Mouse (Mus musculus) MEL (cell line): ENCODE measurements around the gene Uroc1. TPM values are rescaled to one million over a fixed set of nuclear protein-coding genes. Genes with fewer than 3 reads are reported as not detected.
A peak's percentile ranks its signal among the peaks of the same experiment; 100 is the strongest.

Source experiments
- DNase-seq: peaks from one replicate; pipeline ENCODE4 v3.0.0; 2011; ENCODE audit warnings: low read depth, low spot score
- H3K27ac ChIP-seq: 2 replicates; pipeline ENCODE4 v1.5.1; 2012; ENCODE audit warnings: low read depth, mild to moderate bottlenecking, control low read depth, low read length, moderate library complexity; ENCODE audit not compliant: control insufficient read depth
- H3K27me3 ChIP-seq, 2 experiments: fragments of 150-350 bp in 1 of 2; sonication (generic) in 1 of 2; 2 replicates each; pipeline ENCODE4 v1.6.1; 2012; ENCODE audit warnings: low read length in 2 of 2, mild to moderate bottlenecking in 2 of 2, improper control_type of control experiment in 1 of 2, moderate library complexity in 1 of 2; ENCODE audit not compliant: insufficient read depth in 2 of 2, control insufficient read depth in 1 of 2
- H3K36me3 ChIP-seq, 2 experiments: 2 replicates each; pipeline ENCODE4 v1.6.1; 2012 to 2014; ENCODE audit warnings: low read length in 2 of 2, improper control_type of control experiment in 1 of 2, inconsistent platforms in 1 of 2, mild to moderate bottlenecking in 1 of 2; ENCODE audit not compliant: insufficient read depth in 2 of 2, control insufficient read depth in 1 of 2
- H3K4me1 ChIP-seq, 2 experiments: fragments of 150-350 bp in 1 of 2; sonication (generic) in 1 of 2; 2 replicates each; pipeline ENCODE4 v1.6.1; 2012; ENCODE audit warnings: low read length in 2 of 2, improper control_type of control experiment in 1 of 2, mild to moderate bottlenecking in 1 of 2; ENCODE audit not compliant: insufficient read depth in 2 of 2, control insufficient read depth in 1 of 2
- H3K4me3 ChIP-seq, 2 experiments: fragments of 150-350 bp in 1 of 2; sonication (generic) in 1 of 2; 2 replicates each; pipeline ENCODE4 v1.5.1; 2012; ENCODE audit warnings: low read depth in 2 of 2, low read length in 2 of 2, mild to moderate bottlenecking in 2 of 2, moderate library complexity in 2 of 2, control low read depth in 1 of 2, improper control_type of control experiment in 1 of 2; ENCODE audit not compliant: control insufficient read depth in 1 of 2, insufficient read depth in 1 of 2
- H3K79me2 ChIP-seq: 2 replicates; pipeline ENCODE4 v1.6.1; 2012; ENCODE audit warnings: mild to moderate bottlenecking, low read length, moderate library complexity; ENCODE audit not compliant: control insufficient read depth, poor library complexity, insufficient read depth
- H3K9ac ChIP-seq: 2 replicates; pipeline ENCODE4 v1.6.1; 2012; ENCODE audit warnings: low read depth, mild to moderate bottlenecking, control low read depth, low read length, moderate library complexity; ENCODE audit not compliant: control insufficient read depth, poor library complexity, severe bottlenecking
- H3K9me3 ChIP-seq: fragments of 150-350 bp; sonication (generic); replicated peaks from 2 replicates; pipeline ENCODE4 v1.6.1; 2012; ENCODE audit warnings: mild to moderate bottlenecking, low read length, improper control_type of control experiment, moderate library complexity; ENCODE audit not compliant: insufficient read depth
- BHLHE40 ChIP-seq: IDR thresholded peaks from 2 replicates; pipeline ENCODE4 v1.6.1; 2012; ENCODE audit warnings: low read depth, mild to moderate bottlenecking, inconsistent platforms, low read length, improper control_type of control experiment, borderline replicate concordance
- CHD1 ChIP-seq: IDR thresholded peaks from 2 replicates; pipeline ENCODE4 v1.6.1; 2012; ENCODE audit warnings: low read depth, mild to moderate bottlenecking, inconsistent platforms, low read length, improper control_type of control experiment
- CHD2 ChIP-seq: IDR thresholded peaks from 2 replicates; pipeline ENCODE4 v1.6.1; 2011; ENCODE audit warnings: low read length, improper control_type of control experiment
- CTCF ChIP-seq, 3 experiments: IDR thresholded peaks in 2 of 3; conservative IDR thresholded peaks in 1 of 3; 2 replicates each; pipeline ENCODE4 v1.5.1; 2011 to 2012; ENCODE audit warnings: low read length in 3 of 3, low read depth in 2 of 3, mild to moderate bottlenecking in 2 of 3, improper control_type of control experiment in 1 of 3, inconsistent platforms in 1 of 3, mixed read lengths in 1 of 3, moderate library complexity in 1 of 3; ENCODE audit not compliant: control insufficient read depth in 1 of 3, insufficient read depth in 1 of 3, poor library complexity in 1 of 3, severe bottlenecking in 1 of 3
- E2F4 ChIP-seq: IDR thresholded peaks from 2 replicates; pipeline ENCODE4 v1.6.1; 2011; ENCODE audit warnings: low read depth, low read length, improper control_type of control experiment, borderline replicate concordance
- GABPA ChIP-seq: IDR thresholded peaks from 2 replicates; pipeline ENCODE4 v1.6.1; 2012; ENCODE audit warnings: low read depth, mild to moderate bottlenecking, inconsistent platforms, low read length, improper control_type of control experiment, moderate library complexity
- GATA1 ChIP-seq: IDR thresholded peaks from 2 replicates; pipeline ENCODE4 v1.6.1; 2011; ENCODE audit warnings: low read depth, low read length, improper control_type of control experiment
- HCFC1 ChIP-seq: IDR thresholded peaks from 2 replicates; pipeline ENCODE4 v1.6.1; 2012; ENCODE audit warnings: low read depth, mild to moderate bottlenecking, inconsistent platforms, low read length, improper control_type of control experiment, moderate library complexity
- MAFK ChIP-seq: IDR thresholded peaks from 2 replicates; pipeline ENCODE4 v1.6.1; 2011; ENCODE audit warnings: low read depth, mild to moderate bottlenecking, low read length, improper control_type of control experiment, borderline replicate concordance
- MAX ChIP-seq: IDR thresholded peaks from 2 replicates; pipeline ENCODE4 v1.6.1; 2011; ENCODE audit warnings: low read length, improper control_type of control experiment
- MAZ ChIP-seq: IDR thresholded peaks from 2 replicates; pipeline ENCODE4 v1.6.1; 2012; ENCODE audit warnings: low read depth, mild to moderate bottlenecking, inconsistent platforms, low read length, improper control_type of control experiment
- MXI1 ChIP-seq: IDR thresholded peaks from 2 replicates; pipeline ENCODE4 v1.6.1; 2011; ENCODE audit warnings: mild to moderate bottlenecking, low read depth, low read length, improper control_type of control experiment
- MYB ChIP-seq: IDR thresholded peaks from 2 replicates; pipeline ENCODE4 v1.6.1; 2011; ENCODE audit warnings: mild to moderate bottlenecking, low read depth, low read length, improper control_type of control experiment
- MYC ChIP-seq: IDR thresholded peaks from 2 replicates; pipeline ENCODE4 v1.6.1; 2011; ENCODE audit warnings: low read depth, mild to moderate bottlenecking, low read length, improper control_type of control experiment, moderate library complexity
- NELFE ChIP-seq: IDR thresholded peaks from 2 replicates; pipeline ENCODE4 v1.6.1; 2011; ENCODE audit warnings: low read depth, low read length, improper control_type of control experiment
- POLR2A ChIP-seq, 2 experiments: IDR thresholded peaks; 2 replicates each; pipeline ENCODE4 v1.6.1; 2011 to 2012; ENCODE audit warnings: low read length in 2 of 2, mild to moderate bottlenecking in 2 of 2, control low read depth in 1 of 2, improper control_type of control experiment in 1 of 2, low read depth in 1 of 2, moderate library complexity in 1 of 2; ENCODE audit not compliant: control insufficient read depth in 1 of 2, insufficient read depth in 1 of 2, poor library complexity in 1 of 2
- POLR2AphosphoS5 ChIP-seq: IDR thresholded peaks from 2 replicates; pipeline ENCODE4 v1.6.1; 2012; ENCODE audit warnings: low read depth, borderline replicate concordance, mild to moderate bottlenecking, inconsistent platforms, low read length, moderate library complexity, mixed read lengths
- RAD21 ChIP-seq: IDR thresholded peaks from 2 replicates; pipeline ENCODE4 v1.6.1; 2011; ENCODE audit warnings: mild to moderate bottlenecking, low read depth, low read length, improper control_type of control experiment
- RCOR1 ChIP-seq: IDR thresholded peaks from 2 replicates; pipeline ENCODE4 v1.6.1; 2012; ENCODE audit warnings: low read depth, mild to moderate bottlenecking, inconsistent platforms, low read length, improper control_type of control experiment
- TAL1 ChIP-seq: IDR thresholded peaks from 2 replicates; pipeline ENCODE4 v1.6.1; 2012; ENCODE audit warnings: mild to moderate bottlenecking, inconsistent platforms, low read length, moderate library complexity, mixed read lengths
- TBP ChIP-seq: IDR thresholded peaks from 2 replicates; pipeline ENCODE4 v1.8.0; 2011; ENCODE audit warnings: low read depth, low read length, improper control_type of control experiment
- TCF12 ChIP-seq: IDR thresholded peaks from 2 replicates; pipeline ENCODE4 v1.6.1; 2014; ENCODE audit warnings: low read depth, mild to moderate bottlenecking, inconsistent platforms, low read length, improper control_type of control experiment, moderate library complexity
- UBTF ChIP-seq: IDR thresholded peaks from 2 replicates; pipeline ENCODE4 v1.6.1; 2012; ENCODE audit warnings: low read depth, mild to moderate bottlenecking, inconsistent platforms, low read length, improper control_type of control experiment, moderate library complexity, borderline replicate concordance; ENCODE audit not compliant: insufficient read depth
- USF2 ChIP-seq, 2 experiments: IDR thresholded peaks; 2 replicates each; pipeline ENCODE4 v1.6.1; 2011 to 2012; ENCODE audit warnings: improper control_type of control experiment in 2 of 2, low read length in 2 of 2, borderline replicate concordance in 1 of 2, inconsistent platforms in 1 of 2, low read depth in 1 of 2, mild to moderate bottlenecking in 1 of 2; ENCODE audit not compliant: insufficient read depth in 1 of 2
- ZC3H11A ChIP-seq: IDR thresholded peaks from 2 replicates; pipeline ENCODE4 v1.6.1; 2012; ENCODE audit warnings: low read depth, mild to moderate bottlenecking, inconsistent platforms, low read length, improper control_type of control experiment
- ZKSCAN1 ChIP-seq: IDR thresholded peaks from 2 replicates; pipeline ENCODE4 v1.6.1; 2012; ENCODE audit warnings: low read depth, mild to moderate bottlenecking, inconsistent platforms, low read length, improper control_type of control experiment, moderate library complexity
- ZMIZ1 ChIP-seq: IDR thresholded peaks from 2 replicates; pipeline ENCODE4 v1.6.1; 2012; ENCODE audit warnings: low read depth, mild to moderate bottlenecking, inconsistent platforms, low read length, improper control_type of control experiment, moderate library complexity
- ZNF384 ChIP-seq: IDR thresholded peaks from 2 replicates; pipeline ENCODE4 v1.6.1; 2012; ENCODE audit warnings: low read depth, mild to moderate bottlenecking, inconsistent platforms, low read length, improper control_type of control experiment
- polyA plus RNA-seq, 2 experiments: library from polyadenylated mRNA; stranded (reverse) in 1 of 2; unstranded in 1 of 2; fragments of >175 nt in 1 of 2; fragments of >200 nt in 1 of 2; gene quantifications; 2 replicates each; pipeline versions ENCODE4 v1.2.1 to v1.2.4; 2012; ENCODE audit warnings: low replicate concordance in 2 of 2, low read depth in 1 of 2; ENCODE audit not compliant: insufficient read length in 2 of 2, insufficient read depth in 1 of 2, missing spikeins in 1 of 2
- total RNA-seq: library from RNA; depleted of rRNA; stranded (reverse); fragments of 300-350 nt; gene quantifications from 2 replicates; pipeline ENCODE4 v1.2.3, GENCODE M21; 2012

Gene Uroc1
- total and polyA plus RNA-seq, 3 experiments, result not detected

DNA sequence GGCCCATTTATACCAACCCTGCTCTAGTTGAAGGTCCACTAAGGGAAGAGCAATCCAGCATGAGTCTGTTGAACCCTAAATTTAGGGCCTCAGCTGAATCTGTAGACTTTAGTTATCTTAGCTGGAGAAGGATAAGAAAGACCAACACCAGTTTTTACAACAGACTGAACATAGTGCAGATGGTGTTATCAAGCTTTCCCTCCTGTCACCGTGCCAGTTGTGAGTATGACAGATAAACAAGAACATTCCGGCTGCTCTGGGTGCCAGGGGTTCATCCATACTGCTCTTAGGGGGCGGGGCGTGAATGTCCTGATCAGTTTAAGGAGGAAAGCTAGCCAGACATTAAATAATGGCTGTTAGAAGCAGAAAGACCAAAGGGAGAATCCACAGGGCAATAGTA is 41.6 kb downstream of the Uroc1 start (continued):
- TF ChIP-seq MAZ (no peak), GATA1 (peak; percentile 93), TCF12 (peak; percentile 93), CHD1 (no peak), UBTF (no peak), NELFE (no peak), POLR2AphosphoS5 (no peak), E2F4 (no peak), MAX (0 out of 2 replicates have a peak, but pooled peaks have one; percentile 24), POLR2A (IDR thresholded peaks at IDR 0.05; ENCODE audit: control insufficient read depth in 1 of 2, insufficient read depth in 1 of 2, low read depth in 1 of 2, low read length in 2 of 2, poor library complexity in 1 of 2) (no peak), MYC (no peak), USF2 (IDR thresholded peaks at IDR 0.05; ENCODE audit: borderline replicate concordance in 1 of 2, insufficient read depth in 1 of 2, low read depth in 1 of 2, low read length in 2 of 2) (no peak), MAFK (peak; percentile 15; the same call in 1 of the 2 replicates), TBP (no peak), BHLHE40 (no peak; the same call in 1 of the 2 replicates), ZC3H11A (no peak), GABPA (no peak), ZNF384 (no peak), TAL1 (peak; percentile 78)

DNA sequence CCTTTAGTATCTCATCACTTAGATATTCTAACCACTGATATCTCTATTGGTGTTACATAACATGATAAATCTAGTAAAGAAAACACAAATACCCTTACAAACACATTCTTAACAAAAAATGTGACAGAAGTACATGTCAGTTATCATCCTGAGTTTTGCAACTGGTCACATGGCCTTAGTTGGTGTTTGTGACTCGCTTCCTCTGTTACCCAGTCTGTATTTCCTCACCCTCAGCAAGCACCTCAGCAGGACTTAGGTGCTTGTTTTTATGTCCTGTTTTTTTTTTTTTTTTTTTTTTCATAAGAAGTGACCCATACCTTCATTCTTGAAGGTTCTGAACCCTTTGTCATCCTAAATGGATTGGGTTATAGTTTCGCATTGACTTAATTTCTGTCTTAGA is 44.6 kb downstream of the Uroc1 start:
- no peak for TF ChIP-seq MYB
- TF ChIP-seq CHD1, result no peak
- no peak for TF ChIP-seq USF2 (IDR thresholded peaks at IDR 0.05; ENCODE audit: borderline replicate concordance in 1 of 2, insufficient read depth in 1 of 2, low read depth in 1 of 2, low read length in 2 of 2)
- no peak for TF ChIP-seq CTCF (IDR thresholded peaks at IDR 0.05 in 2 of 3, conservative IDR thresholded peaks at IDR 0.05 in 1 of 3; ENCODE audit: control insufficient read depth in 1 of 3, insufficient read depth in 1 of 3, low read depth in 2 of 3, low read length in 3 of 3, poor library complexity in 1 of 3, severe bottlenecking in 1 of 3)
- no peak for TF ChIP-seq NELFE
- no peak for TF ChIP-seq E2F4
- no peak for TF ChIP-seq MAFK
- TF ChIP-seq ZKSCAN1, result no peak
- TF ChIP-seq RCOR1, result no peak
- TF ChIP-seq TCF12, result no peak
- no peak for TF ChIP-seq RAD21
- no peak for TF ChIP-seq MXI1
- TF ChIP-seq CHD2, result no peak
- TF ChIP-seq ZMIZ1, result no peak
- TF ChIP-seq MYC, result no peak
- TF ChIP-seq UBTF, result no peak
- no peak for TF ChIP-seq MAZ
- TF ChIP-seq HCFC1, result no peak
- Histone ChIP-seq H3K9me3 (no peaks in the 10 kb centered on the region), H3K4me3 (no peak overlapping the region), H3K36me3 (peaks cover 25 to 26% of the 10 kb centered on the region in 2 experiments), H3K79me2 (no peaks in the 10 kb centered on the region), H3K4me1 (peaks cover 17 to 18% of the 10 kb centered on the region in 2 experiments), H3K27me3 (no peaks in the 10 kb centered on the region), H3K27ac (no peak overlapping the region), H3K9ac (no peak overlapping the region)
- DNase-seq, result no peak
